Mouse (Mus musculus) heart, postnatal 36 days (tissue): Measurements from ENCODE around the gene Ano6. TPM values are rescaled to one million over a fixed set of nuclear protein-coding genes. Genes with fewer than 3 reads are reported as not detected.

Experiments
- DNase-seq, 2 experiments: peaks; one replicate each; pipeline ENCODE4 v3.0.0; 2021 to 2022
- intact Hi-C: fragments of 180-260 bp; cut with DNase I; formaldehyde crosslinking; loops from one replicate; pipeline ENCODE4 v1.15.1; 2025
- total RNA-seq, 2 experiments: library from RNA; stranded (reverse); gene quantifications; 2 replicates each; pipeline ENCODE4 v1.2.3; 2021

The Ano6 gene
- total RNA-seq, 2 experiments from 2014 or later, result 20.6 to 23.0 TPM

- DNase-seq, result no peak
- intact Hi-C loops, result no loop called here
These were observed 55.5 kb downstream of the Ano6 start for GRCm38 (mm10) chr15:95846102-95846501.

DNA sequence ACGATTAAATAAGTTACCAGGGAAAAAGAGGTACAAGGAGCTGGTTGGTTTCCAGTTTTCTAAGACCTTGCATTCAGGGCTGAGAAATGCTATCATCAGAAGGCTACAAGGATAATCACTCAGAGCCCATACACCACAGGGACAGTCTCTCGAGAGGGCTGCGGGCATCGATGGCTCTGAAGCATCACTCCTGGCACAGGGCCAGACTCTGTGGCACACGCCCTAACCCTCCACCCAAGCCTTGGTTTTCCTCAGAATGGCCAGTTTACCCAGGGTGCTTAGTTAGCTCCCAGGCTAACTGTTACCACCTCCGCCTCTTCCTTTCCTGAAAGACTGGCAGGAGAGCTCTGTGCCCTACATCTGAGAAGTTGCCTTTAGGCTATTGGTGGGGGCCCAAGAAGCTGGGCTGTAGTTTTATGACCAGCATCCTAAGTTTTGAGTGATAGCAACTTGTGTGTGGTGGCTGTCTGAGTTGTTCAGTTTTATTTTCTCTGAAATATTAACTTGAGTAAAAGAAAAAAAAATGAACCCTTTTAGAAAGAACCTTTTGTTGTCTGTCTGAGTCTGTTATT, 57.9 kb downstream of the Ano6 start:
- no peak for DNase-seq
- intact Hi-C loops, result no loop called here

DNA sequence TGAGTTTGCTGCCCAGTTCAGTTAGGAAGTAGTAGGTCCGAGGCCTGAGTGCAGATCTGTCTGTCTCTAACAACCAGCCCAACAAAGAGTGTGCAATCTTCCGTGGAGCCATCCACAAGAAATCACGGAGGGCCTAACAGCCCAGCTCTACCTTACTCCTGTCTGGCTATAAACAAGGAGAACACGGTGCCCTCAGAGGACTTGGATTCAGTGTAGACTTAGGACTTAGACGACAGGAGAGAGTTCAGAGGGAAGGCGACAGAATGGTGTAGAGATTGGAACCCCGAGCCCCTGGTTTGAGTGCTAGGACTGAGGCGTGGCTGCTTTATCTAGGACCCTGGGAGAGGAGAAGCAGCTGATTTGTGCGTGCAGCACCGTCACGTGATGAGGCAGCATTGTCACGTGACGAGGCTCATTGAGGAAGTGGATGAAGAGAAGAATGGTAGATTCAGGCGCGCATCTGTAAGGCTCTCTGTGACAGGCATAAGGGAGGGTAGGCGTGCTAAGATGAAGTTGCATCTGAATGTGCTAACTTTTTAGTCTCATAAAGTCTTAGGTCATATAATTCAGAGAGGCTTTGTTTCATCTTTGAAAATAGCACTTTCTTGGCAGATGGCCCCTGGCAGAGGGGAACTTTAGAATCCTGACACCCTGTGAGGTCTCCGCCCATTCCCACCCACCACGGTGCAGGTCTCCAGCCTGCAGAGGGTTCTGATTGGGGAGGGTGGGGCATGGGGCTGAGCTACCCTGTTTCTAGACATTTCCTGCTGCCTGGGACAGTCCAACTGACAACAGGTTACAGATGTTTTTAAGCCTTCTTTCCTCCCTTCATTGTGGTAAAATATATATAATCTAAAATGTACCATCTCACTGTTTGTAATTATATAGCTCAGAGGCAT, 59.1 kb downstream of the Ano6 start:
- intact Hi-C loops, result no loop called here
- no peak for DNase-seq

- DNase-seq, result no peak
- intact Hi-C loops, result no loop called here
These were observed 59.9 kb downstream of the Ano6 start for GRCm38 (mm10) chr15:95850546-95850945.

DNA sequence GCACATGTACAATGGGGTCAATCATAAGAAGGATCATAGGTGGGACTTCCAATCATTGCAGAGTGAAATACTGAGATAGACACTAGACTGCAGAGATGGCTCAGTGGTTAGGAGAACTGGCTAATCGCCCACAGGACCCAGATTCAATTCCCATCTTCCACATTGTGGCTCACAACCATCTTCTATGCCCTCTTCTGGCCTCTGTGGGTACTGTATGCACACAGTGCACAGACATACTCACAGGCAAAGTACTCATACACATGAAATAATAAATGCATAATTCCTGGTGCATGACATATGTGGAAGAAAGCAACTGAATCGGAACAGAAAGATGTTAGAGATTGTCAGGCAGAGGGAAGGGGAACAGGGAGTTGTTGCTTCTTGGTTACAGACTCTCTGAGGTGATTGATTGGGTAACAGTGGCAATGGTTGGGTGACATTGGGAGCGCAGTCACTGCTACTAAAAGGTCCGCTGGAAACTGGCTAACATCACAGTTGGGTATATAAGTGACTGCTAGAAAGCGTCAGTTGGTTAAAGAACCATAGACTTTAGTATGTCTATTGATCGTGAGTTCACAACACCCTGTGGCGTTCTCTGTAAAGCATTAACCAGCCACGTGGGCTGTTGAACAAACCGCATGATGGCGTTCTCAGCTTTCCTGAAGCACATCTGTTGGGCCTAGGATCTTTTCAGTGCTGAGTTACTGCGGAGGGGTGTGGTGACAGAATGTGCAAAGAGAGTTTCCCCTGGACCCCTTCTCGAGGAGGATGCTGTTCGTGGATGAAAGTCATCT, 64.6 kb downstream of the Ano6 start:
- no peak for DNase-seq
- intact Hi-C loops, result no loop called here

GRCm38 (mm10) chr15:95855953-95856352, 65.3 kb downstream of the Ano6 start:
- DNase-seq, result no peak
- intact Hi-C loops, result no loop called here

GRCm38 (mm10) chr15:95856684-95857595, 66.3 kb downstream of the Ano6 start:
- no peak for DNase-seq
- intact Hi-C loops, result no loop called here

- DNase-seq, result no peak
- intact Hi-C loops, result no loop called here
These were observed 68.4 kb downstream of the Ano6 start for GRCm38 (mm10) chr15:95858876-95859655.

- no peak for DNase-seq
- intact Hi-C loops, result no loop called here
These were observed 73.4 kb downstream of the Ano6 start for GRCm38 (mm10) chr15:95863865-95864660.

DNA sequence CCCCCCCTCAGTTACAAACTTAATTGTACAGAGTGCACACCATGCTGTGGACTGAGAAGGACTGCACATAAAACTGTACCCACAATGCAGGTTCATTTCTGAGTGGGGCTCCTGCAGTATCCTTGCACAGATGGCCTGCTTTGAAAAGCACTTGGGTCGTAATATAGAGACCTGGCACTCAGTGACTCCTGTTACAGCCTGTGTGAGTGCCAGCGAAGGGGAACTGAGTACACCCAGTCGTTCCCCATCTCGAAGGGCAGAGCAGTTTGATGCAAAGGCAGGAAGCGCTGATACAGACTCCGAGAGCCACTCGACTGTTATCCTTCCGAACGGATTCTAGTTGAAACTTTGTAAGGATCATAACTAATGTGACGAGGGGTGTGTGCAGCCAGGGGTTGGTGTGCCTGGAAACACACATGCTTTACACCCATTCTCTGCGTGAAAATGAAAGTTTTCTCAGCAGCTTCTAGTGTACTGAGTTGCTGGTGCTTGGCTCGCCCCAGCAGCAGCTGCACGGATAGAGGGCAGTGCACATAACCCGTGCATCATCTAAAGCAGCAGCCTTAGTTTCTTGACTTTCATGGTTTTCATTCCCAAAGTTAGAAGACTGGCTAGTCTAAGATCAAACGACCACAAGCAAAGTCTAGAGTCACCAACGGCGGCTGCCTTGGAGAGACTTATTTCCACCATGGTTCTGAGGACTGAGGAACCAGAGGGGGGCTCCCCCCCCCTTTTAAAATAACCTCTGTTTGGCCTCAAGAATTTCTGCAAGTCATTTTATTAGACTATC, 74.9 kb downstream of the Ano6 start:
- intact Hi-C loops, result no loop called here
- DNase-seq, result no peak

GRCm38 (mm10) chr15:95868172-95868571, 77.5 kb downstream of the Ano6 start:
- intact Hi-C loops, result no loop called here
- no peak for DNase-seq

DNA sequence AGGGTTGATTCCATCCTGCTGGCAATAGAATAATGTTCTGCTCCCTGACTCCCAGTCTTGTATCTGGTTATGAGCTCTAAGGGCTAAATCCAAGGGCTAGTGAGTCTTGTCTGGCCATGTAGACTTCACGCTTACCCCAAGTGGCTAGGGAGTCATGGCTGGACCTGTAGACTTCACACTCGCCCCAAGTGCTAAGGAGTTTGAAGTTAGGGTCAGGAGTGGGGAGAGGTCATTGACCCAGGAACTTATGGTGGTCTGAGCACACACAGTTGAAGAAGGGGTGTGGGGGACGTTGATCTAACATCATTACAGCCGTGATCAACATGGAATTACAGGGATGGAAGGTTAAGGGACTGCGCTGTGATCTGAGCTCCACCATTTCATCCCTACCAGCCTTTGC, 79.0 kb downstream of the Ano6 start:
- no peak for DNase-seq
- intact Hi-C loops, result no loop called here

- DNase-seq, result no peak
- intact Hi-C loops, result no loop called here
These were observed 81.0 kb downstream of the Ano6 start for GRCm38 (mm10) chr15:95871631-95872030.

- intact Hi-C loops, result no loop called here
- DNase-seq, result no peak
These were observed 81.8 kb downstream of the Ano6 start for GRCm38 (mm10) chr15:95872447-95872846.

- no peak for DNase-seq
- intact Hi-C loops, result no loop called here
These were observed 82.6 kb downstream of the Ano6 start for GRCm38 (mm10) chr15:95873276-95873675.

GRCm38 (mm10) chr15:95874216-95874615, 83.6 kb downstream of the Ano6 start:
- intact Hi-C loops, result no loop called here
- DNase-seq, result no peak

- intact Hi-C loops, result no loop called here
- DNase-seq, result no peak
These were observed 84.1 kb downstream of the Ano6 start for GRCm38 (mm10) chr15:95874726-95875125.

DNA sequence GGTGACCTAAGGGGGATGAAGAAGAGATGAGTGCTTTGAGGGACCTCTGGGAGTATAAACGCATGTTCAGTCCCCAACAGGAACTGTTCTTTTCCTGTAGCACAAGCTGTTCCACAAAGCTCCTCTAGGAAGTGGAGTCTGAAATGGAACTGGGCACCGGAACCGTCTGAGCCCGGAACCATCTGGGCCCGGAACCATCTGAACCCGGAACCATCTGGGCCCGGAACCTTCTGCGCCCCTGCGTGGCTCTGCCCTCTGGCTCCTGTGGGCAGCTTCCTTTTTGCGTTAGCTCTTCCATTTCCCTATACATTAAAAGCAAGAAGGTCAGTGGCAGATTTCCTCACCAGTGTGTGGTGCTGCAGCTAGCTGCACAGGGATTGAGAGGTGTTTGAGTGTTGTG, 85.3 kb downstream of the Ano6 start:
- intact Hi-C loops, result no loop called here
- DNase-seq, result no peak
